Mouse (Mus musculus) neural tube, embryonic 15.5 days (tissue): ENCODE measurements at regions not wholly inside any gene's neighbourhood (a gene's known extent, or its start where the extent isn't known, plus 50 kb on each side); places are given as distances from the start of the nearest gene placed in this dataset.
"Not testable (repeated sequence)": the region's sequence is repeated elsewhere in the genome, so short reads cannot be mapped to it uniquely, and the experiment has no call there.

Source experiments
- ATAC-seq: fragments of 200-750 bp; cut with Nextera tagmentation; 2 replicates; pipeline ENCODE4 v1.8.0; 2017; ENCODE audit warnings: mild to moderate bottlenecking, moderate TSS enrichment, moderate library complexity; ENCODE audit not compliant: low FRiP score
- H3K27ac ChIP-seq: fragments of 300-500 bp; sonication (generic); replicated peaks from 2 replicates; pipeline ENCODE4 v1.5.1; 2015; ENCODE audit warnings: mild to moderate bottlenecking, inconsistent platforms
- H3K27me3 ChIP-seq: fragments of 300-500 bp; sonication (generic); replicated peaks from 2 replicates; pipeline ENCODE4 v1.6.1; 2015; ENCODE audit warnings: inconsistent platforms
- H3K36me3 ChIP-seq: fragments of 300-500 bp; sonication (generic); 2 replicates; pipeline ENCODE4 v1.6.1; 2015; ENCODE audit warnings: inconsistent platforms
- H3K4me1 ChIP-seq: fragments of 300-500 bp; sonication (generic); 2 replicates; pipeline ENCODE4 v1.6.1; 2015; ENCODE audit warnings: inconsistent platforms
- H3K4me2 ChIP-seq: fragments of 300-500 bp; sonication (generic); 2 replicates; pipeline ENCODE4 v1.6.1; 2015; ENCODE audit warnings: inconsistent platforms, mild to moderate bottlenecking, moderate library complexity
- H3K4me3 ChIP-seq: fragments of 300-500 bp; sonication (generic); replicated peaks from 2 replicates; pipeline ENCODE4 v1.5.1; 2015; ENCODE audit warnings: mild to moderate bottlenecking, inconsistent platforms
- H3K9ac ChIP-seq: fragments of 300-500 bp; sonication (generic); replicated peaks from 2 replicates; pipeline ENCODE4 v1.6.1; 2015; ENCODE audit warnings: mild to moderate bottlenecking, inconsistent platforms
- H3K9me3 ChIP-seq: fragments of 300-500 bp; sonication (generic); replicated peaks from 2 replicates; pipeline ENCODE4 v1.6.1; 2016; ENCODE audit warnings: inconsistent platforms
- WGBS: fragments of 180-500 bp; shearing (Covaris S2); methylation state at CpG from one replicate; pipeline ENCODE4 v1.1.7; 2015; ENCODE audit warnings: mixed read lengths; 5-methylcytosine and 5-hydroxymethylcytosine counted together

DNA sequence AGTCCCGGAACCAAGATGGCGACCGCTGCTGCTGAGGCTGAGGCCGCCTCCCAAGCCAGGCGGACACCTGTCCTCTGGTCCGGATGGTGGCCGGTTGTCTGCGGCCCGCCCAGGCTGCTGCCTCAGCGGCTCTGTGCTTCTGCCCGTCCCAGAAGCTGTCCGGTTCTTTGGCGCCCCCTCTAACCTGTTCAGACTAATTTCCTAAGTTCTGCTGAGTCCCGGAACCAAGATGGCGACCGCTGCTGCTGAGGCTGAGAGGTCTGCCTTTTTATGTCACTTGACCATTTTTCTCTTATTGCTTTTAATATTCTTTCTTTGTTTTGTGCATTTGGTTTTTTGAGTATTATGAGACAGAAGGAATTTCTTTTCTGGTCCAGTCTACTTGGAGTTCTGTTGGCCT lies 140.4 kb downstream of the Gm11077 start:
- not testable (repeated sequence) for H3K4me3 ChIP-seq, H3K9ac ChIP-seq, H3K27ac ChIP-seq, H3K4me1 ChIP-seq, ATAC-seq, H3K36me3 ChIP-seq, H3K27me3 ChIP-seq, H3K9me3 ChIP-seq, H3K4me2 ChIP-seq
- WGBS = 95% methylated on average over 10 of the region's 16 CpGs

DNA sequence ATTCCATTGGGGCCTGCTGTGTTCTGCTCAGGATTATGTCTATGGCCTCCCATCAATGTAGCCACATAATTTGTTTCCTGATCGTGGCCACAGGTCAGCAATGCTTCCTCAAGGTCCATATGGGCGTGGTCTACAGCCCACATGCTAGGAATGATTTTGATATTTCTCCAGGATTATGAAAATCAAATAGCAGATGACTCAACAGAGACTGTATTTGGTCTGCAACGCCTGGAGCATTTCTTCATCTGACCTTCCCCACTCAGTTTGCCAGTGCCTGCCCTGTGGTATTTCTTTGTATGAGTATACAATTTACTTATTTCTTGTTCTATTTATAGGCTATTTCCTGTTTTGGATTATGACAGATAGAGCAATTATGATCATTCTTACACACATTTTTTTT lies 145.7 kb downstream of the Gm11077 start:
- no peaks in the 10 kb centered on the region for H3K9me3 ChIP-seq
- WGBS = 67% methylated on average over 3 of the region's 3 CpGs
- no peak overlapping the region for H3K27ac ChIP-seq
- H3K36me3 ChIP-seq = no peaks in the 10 kb centered on the region
- H3K4me2 ChIP-seq = no peak overlapping the region
- no peaks in the 10 kb centered on the region for H3K4me1 ChIP-seq
- no peaks in the 10 kb centered on the region for H3K27me3 ChIP-seq
- H3K4me3 ChIP-seq = no peak overlapping the region
- ATAC-seq = no peak
- no peak overlapping the region for H3K9ac ChIP-seq

DNA sequence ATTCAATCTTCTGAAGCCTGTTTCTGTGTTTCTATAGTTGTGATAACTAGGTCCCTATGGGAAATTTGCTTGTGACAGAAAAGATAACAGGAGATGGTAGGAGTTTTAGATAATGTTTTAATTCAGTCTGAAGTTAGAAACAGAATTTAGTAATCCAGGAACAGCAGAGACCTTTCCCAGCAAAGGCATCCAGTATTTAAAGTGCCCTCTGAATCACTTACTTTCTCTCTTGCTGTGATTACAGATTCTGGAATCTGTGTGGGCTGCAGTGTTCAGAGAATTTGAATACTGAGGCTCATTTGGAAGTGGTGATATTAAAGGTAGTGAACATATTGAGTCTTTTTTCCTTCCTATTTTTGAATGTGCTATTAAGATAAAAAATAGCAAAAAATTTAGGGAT lies 154.6 kb downstream of the Gm11077 start:
- Histone ChIP-seq H3K9ac (no peak overlapping the region), H3K4me1 (no peaks in the 10 kb centered on the region), H3K9me3 (no peaks in the 10 kb centered on the region), H3K27me3 (no peaks in the 10 kb centered on the region), H3K27ac (no peak overlapping the region), H3K36me3 (no peaks in the 10 kb centered on the region), H3K4me3 (no peak overlapping the region), H3K4me2 (no peak overlapping the region)
- ATAC-seq = no peak

DNA sequence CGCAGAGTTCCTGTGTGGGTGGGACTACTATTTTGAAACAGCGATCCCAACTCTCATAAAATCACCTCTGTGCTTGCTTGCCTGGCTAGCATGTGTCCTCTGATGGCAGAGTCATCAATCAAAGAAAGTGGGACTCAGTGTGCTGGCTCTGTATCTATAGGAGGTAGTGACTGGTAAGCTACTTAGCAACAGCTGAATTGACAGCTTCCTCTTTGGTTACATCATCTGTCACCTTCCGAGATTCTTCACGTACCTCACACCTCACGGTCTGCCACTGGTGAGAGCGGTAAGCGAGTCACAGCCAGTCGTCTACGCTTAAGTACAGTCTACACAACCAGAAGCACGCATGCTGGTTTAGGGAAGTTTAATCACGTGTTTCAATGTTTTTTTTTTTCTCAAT lies 159.5 kb downstream of the Gm11077 start:
- Histone ChIP-seq H3K27ac (no peak overlapping the region), H3K4me3 (no peak overlapping the region), H3K4me1 (no peaks in the 10 kb centered on the region), H3K4me2 (peak overlapping the region; percentile 16), H3K27me3 (no peaks in the 10 kb centered on the region), H3K36me3 (no peaks in the 10 kb centered on the region), H3K9me3 (no peaks in the 10 kb centered on the region), H3K9ac (no peak overlapping the region)
- 58% methylated on average over 11 of the region's 11 CpGs for WGBS
- 0 out of 2 replicates have a peak, but pooled peaks have one; percentile 28 for ATAC-seq

DNA sequence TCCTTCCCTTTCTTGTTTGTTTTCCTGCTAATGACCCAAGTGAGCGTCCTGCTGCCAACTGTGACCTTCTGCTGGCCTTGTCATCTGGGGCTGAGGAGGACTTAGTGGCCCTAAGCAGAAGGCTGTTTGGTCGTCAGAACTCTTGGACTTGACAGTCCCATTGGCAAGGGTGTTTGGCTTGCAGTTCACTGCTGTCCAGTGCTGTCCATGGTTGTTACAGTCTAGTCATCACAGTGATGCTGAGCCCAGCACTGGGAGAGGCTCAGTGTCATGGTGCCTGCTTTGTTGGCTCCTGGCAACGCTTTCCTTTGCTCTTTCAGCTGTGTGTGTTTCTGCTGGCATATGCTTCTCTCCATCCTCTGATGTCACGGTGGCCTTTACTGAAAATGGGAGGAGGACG lies 161.0 kb downstream of the Gm11077 start:
- no peak overlapping the region for H3K27ac ChIP-seq
- H3K9me3 ChIP-seq = no peaks in the 10 kb centered on the region
- no peak overlapping the region for H3K9ac ChIP-seq
- H3K36me3 ChIP-seq = no peaks in the 10 kb centered on the region
- ATAC-seq = no peak
- H3K4me3 ChIP-seq = no peak overlapping the region
- H3K4me1 ChIP-seq = 0 out of 2 replicates have a peak, but pooled peaks cover 4% of the 10 kb centered on the region
- H3K4me2 ChIP-seq = no peak overlapping the region
- 61% methylated on average over 5 of the region's 5 CpGs for WGBS
- H3K27me3 ChIP-seq = no peaks in the 10 kb centered on the region

DNA sequence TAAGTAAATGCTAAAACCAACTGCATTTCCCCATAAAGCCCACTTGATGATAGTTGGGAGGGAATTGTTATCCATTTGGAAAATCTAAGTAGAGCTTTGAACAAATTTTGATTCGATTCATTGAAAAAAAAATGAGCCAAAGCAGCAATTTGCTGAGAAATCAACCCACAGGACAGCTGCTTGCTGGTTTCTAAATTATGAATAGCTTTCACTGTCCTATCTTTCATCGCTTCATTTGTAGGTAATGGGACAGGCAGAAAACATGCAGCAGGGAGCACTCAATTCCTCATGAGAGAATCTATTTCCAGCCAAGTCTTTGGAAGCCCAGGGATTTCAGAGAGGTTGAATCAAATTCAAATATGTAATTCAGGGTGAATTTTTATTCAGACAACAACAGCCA lies 161.5 kb downstream of the Gm11077 start:
- Histone ChIP-seq H3K9me3 (no peaks in the 10 kb centered on the region), H3K4me2 (no peak overlapping the region), H3K4me3 (no peak overlapping the region), H3K9ac (no peak overlapping the region), H3K27me3 (no peaks in the 10 kb centered on the region), H3K36me3 (no peaks in the 10 kb centered on the region), H3K4me1 (0 out of 2 replicates have a peak, but pooled peaks cover 4% of the 10 kb centered on the region), H3K27ac (no peak overlapping the region)
- no peak for ATAC-seq
- 60% methylated on average over 2 of the region's 2 CpGs for WGBS

DNA sequence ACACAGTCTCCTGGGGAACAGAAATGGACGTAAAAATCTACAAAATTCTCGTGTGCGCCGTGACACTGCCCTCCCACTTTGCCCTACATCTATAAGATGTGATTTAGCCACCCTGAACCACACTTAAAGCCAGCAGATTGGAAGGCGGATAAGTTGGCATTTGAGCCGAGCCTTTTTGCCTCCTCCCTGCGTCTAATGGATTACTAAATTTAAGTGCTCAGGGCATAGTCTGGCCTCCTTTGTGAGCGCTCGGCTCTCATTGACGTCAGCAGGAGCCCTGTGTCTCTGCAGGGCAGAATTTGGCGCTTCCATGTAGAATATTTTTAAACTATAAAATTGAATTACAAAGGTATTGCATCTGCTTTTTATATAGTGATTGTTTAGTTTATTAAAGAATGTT lies 165.4 kb downstream of the Gm11077 start:
- H3K4me2 ChIP-seq = no peak overlapping the region
- 0 out of 2 replicates have a peak, but pooled peaks have one; percentile 26 for ATAC-seq
- no peak overlapping the region for H3K9ac ChIP-seq
- H3K4me3 ChIP-seq = no peak overlapping the region
- H3K27me3 ChIP-seq = no peaks in the 10 kb centered on the region
- 30% methylated on average over 11 of the region's 11 CpGs for WGBS
- no peak overlapping the region for H3K27ac ChIP-seq
- no peaks in the 10 kb centered on the region for H3K36me3 ChIP-seq
- no peaks in the 10 kb centered on the region for H3K9me3 ChIP-seq
- peaks cover 9% of the 10 kb centered on the region for H3K4me1 ChIP-seq

DNA sequence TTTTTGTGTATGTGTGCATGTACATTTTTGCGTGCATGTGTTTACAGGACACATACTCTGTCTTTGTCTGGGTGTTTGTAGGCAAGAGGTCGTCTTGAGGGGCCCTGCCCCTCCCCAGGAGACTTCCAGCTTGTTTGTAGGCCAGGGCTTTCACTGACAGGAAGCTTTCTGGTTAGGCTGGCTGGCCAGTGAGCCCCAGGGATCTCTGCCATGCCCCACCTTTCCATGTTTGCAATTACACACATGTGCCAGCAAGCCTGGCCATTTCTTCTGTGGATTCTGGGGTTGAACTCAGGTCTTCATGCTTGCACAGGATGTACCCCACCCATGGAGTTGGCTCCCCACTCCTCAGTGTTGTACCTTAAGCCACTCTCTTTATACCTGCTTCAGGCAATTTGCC lies 166.4 kb downstream of the Gm11077 start:
- no peak overlapping the region for H3K4me2 ChIP-seq
- peaks cover 9% of the 10 kb centered on the region for H3K4me1 ChIP-seq
- H3K36me3 ChIP-seq = no peaks in the 10 kb centered on the region
- no peak overlapping the region for H3K27ac ChIP-seq
- no peaks in the 10 kb centered on the region for H3K27me3 ChIP-seq
- H3K9me3 ChIP-seq = no peaks in the 10 kb centered on the region
- H3K4me3 ChIP-seq = no peak overlapping the region
- no peak for ATAC-seq
- no peak overlapping the region for H3K9ac ChIP-seq
- 68% methylated on average over 2 of the region's 2 CpGs for WGBS

DNA sequence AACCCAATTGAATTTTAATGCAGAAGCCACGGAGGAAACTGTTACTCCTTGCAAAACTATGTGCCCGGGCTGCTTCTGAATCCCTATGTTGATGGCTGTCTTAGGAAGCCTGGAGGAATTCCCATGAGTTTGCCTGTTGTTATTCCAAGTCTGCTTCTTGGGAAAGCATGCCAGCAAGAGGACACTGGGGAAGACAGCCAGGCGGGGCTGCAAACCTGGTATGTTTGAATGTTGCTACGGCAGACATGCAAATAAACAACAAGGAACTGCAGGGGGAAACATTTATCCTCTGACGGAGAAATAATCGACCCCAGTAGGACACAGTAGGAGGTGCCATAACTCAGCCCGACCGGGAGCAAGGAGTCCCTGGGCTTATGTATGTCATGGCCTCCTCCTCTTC lies 168.0 kb downstream of the Gm11077 start:
- Histone ChIP-seq H3K4me3 (no peak overlapping the region), H3K4me2 (peak overlapping the region; percentile 31), H3K9ac (no peak overlapping the region; the same call in 1 of the 2 replicates), H3K4me1 (peaks cover 9% of the 10 kb centered on the region), H3K27me3 (no peaks in the 10 kb centered on the region), H3K36me3 (no peaks in the 10 kb centered on the region), H3K27ac (no peak overlapping the region), H3K9me3 (no peaks in the 10 kb centered on the region)
- ATAC-seq = 0 out of 2 replicates have a peak, but pooled peaks have one; percentile 8
- WGBS = 17% methylated on average over 8 of the region's 8 CpGs

DNA sequence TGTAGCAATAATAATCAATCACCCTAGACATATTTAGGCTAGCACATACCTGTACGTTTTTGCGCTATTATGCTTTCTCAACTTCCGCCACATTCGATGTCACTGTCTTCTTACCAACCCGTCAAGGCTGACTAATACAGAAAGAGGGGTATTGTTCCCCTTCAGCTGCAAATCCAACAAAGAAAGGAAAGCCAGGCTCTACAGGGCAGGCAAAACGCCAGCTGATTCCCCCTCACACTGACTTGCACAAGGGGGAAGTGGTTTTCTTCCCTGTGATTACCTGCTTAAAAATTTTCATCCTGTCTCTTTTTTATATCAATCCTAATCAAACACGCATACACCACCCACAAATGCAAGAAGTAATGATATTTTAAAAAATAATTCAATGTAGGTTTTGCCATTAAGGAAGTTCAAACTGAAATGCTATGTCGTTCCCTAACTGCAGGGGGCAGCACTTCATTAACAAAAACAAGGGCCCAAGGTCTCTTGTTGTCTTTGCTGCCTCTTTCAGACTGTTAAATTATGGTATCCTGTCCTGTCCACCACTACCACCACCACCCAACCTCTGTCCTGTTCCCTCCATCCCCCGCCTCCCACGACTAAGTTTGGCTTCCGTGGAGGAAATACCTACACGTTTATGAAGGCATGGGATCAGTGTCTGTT lies 195.4 kb downstream of the Gm11077 start:
- Histone ChIP-seq H3K27ac (no peak overlapping the region), H3K36me3 (no peaks in the 10 kb centered on the region), H3K4me2 (no peak overlapping the region), H3K4me3 (no peak overlapping the region), H3K9ac (no peak overlapping the region), H3K9me3 (no peaks in the 10 kb centered on the region), H3K4me1 (no peaks in the 10 kb centered on the region), H3K27me3 (no peaks in the 10 kb centered on the region)
- no peak for ATAC-seq
- 55% methylated on average over 12 of the region's 12 CpGs for WGBS

DNA sequence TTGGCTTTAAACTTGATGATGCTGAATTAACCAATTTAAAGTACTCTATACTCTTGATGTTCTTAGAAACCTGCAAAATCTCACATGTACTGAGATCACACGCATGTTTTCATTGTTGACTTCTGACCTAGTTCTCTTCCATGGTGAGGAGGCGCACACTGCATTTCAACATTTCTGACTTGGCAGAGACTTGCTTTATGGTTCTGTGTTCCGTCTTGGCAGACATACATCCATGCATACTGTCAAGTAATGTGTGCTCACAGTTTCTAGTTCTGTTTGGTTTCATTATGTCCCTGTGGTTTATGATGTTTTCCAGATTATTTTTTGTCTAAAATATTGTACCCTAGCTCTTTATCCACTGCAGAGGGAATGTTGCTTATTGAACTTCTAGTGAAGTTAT lies 198.5 kb downstream of the Gm11077 start:
- no peak overlapping the region for H3K9ac ChIP-seq
- H3K36me3 ChIP-seq = no peaks in the 10 kb centered on the region
- H3K4me3 ChIP-seq = no peak overlapping the region
- no peaks in the 10 kb centered on the region for H3K9me3 ChIP-seq
- no peaks in the 10 kb centered on the region for H3K4me1 ChIP-seq
- 91% methylated on average over 3 of the region's 3 CpGs for WGBS
- H3K27ac ChIP-seq = no peak overlapping the region
- ATAC-seq = no peak
- no peak overlapping the region for H3K4me2 ChIP-seq
- H3K27me3 ChIP-seq = no peaks in the 10 kb centered on the region

DNA sequence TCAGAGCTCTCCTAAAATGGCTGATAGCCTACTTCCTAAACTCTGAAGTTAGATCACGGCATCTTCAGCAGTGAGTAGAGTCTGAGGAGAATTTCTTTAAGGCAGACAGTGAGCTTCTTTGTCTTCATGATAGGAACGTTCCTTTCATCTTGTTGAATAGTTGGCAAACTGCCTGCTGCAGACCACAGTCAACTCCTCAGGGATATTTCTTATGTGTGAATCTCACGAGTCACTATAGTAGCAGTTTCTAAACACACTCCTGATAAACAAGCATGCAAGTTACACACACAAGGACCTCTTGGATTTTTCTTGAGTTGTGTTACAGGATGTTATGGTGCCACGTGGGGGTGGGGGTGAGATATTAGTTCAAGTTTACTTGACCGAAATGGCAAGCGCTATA lies 205.2 kb downstream of the Gm11077 start:
- Histone ChIP-seq H3K4me2 (no peak overlapping the region), H3K9ac (no peak overlapping the region), H3K4me3 (no peak overlapping the region), H3K36me3 (no peaks in the 10 kb centered on the region), H3K9me3 (no peaks in the 10 kb centered on the region), H3K27ac (no peak overlapping the region), H3K27me3 (no peaks in the 10 kb centered on the region), H3K4me1 (no peaks in the 10 kb centered on the region)
- WGBS = 68% methylated on average over 6 of the region's 6 CpGs
- ATAC-seq = no peak

DNA sequence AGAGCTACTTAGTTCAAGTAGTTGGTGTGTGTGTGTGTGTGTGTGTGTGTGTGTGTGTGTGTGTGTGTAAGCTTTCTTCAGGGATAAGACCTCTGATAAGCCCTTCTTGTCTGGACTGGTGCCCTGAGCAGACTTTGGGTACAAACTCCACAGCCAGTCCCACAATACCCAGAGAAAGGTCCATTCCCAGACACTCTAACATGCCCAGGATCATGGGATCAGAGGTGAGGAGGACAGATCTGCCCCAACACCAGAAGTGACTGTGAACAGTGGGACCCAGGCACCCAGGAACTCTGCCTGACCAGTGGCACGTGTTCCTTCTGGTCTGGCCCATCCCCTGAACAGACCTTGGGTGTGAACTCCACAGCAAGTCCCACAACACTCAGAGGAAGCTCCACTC lies 208.9 kb downstream of the Gm11077 start:
- no peak overlapping the region for H3K4me3 ChIP-seq
- H3K9ac ChIP-seq = no peak overlapping the region
- H3K4me2 ChIP-seq = no peak overlapping the region
- H3K36me3 ChIP-seq = no peaks in the 10 kb centered on the region
- H3K27ac ChIP-seq = no peak overlapping the region
- no peaks in the 10 kb centered on the region for H3K27me3 ChIP-seq
- 100% methylated on average over 1 of the region's 1 CpGs for WGBS
- H3K9me3 ChIP-seq = no peaks in the 10 kb centered on the region
- ATAC-seq = no peak
- no peaks in the 10 kb centered on the region for H3K4me1 ChIP-seq
